ENCODE assay signal across 23 mouse cellular contexts in genomic region chr16:94055176-94055575, GRCm38 (mm10). TPM values are rescaled to one million over a fixed set of nuclear protein-coding genes. Genes with fewer than 3 reads are reported as not detected.
DNase-seq lines count a peak whose midpoint lies in the region; ATAC-seq and TF ChIP-seq lines count a peak whose summit lies in the region.
"Had no signal": no experiment of that assay in that cellular context is flagged by ENCODE, and none has a peak within 500 bp of the region (broad histone marks: within the 10 kb centered on the region; RNA-seq: fewer than 3 reads in every experiment).

No protein-coding gene starts in this region.

- H3K4me3 ChIP-seq in intestine, embryonic 15.5 days (replicated peaks), result no peak overlapping the region
- H3K4me3 ChIP-seq in intestine, postnatal 0 days (ENCODE audit: low read depth, low read length), result no peak overlapping the region
- H3K4me3 ChIP-seq in E14TG2a.4 (replicated peaks; ENCODE audit: low read length), result peak overlapping the region; percentile 26; the same call in 1 of the 2 replicates
- no peak overlapping the region for H3K4me3 ChIP-seq in limb, embryonic 14.5 days (replicated peaks; ENCODE audit: low read length)
- H3K4me3 ChIP-seq: forebrain, embryonic 15.5 days; heart, embryonic 13.5 days had no signal

- H3K36me3 ChIP-seq in intestine, embryonic 15.5 days, result no peaks in the 10 kb centered on the region
- H3K36me3 ChIP-seq in intestine, postnatal 0 days (ENCODE audit: control insufficient read depth, insufficient read depth), result no peaks in the 10 kb centered on the region
- H3K36me3 ChIP-seq in E14TG2a.4 (ENCODE audit: insufficient read depth, low read length), result no peaks in the 10 kb centered on the region
- H3K36me3 ChIP-seq in limb, embryonic 14.5 days (ENCODE audit: control insufficient read depth, insufficient read depth, low read length), result no peaks in the 10 kb centered on the region
- H3K36me3 ChIP-seq: forebrain, embryonic 15.5 days; heart, embryonic 13.5 days had no signal

- peak; percentile 75 for DNase-seq in Muller cell, postnatal 12 days (ENCODE audit: inconsistent ontology term)
- DNase-seq in limb, embryonic 14.5 days (ENCODE audit: low spot score), result no peak
- DNase-seq in spleen, postnatal 10 days (ENCODE audit: low spot score in 2 of 2), result no peak
- no peak for DNase-seq in kidney, postnatal 36 days
- DNase-seq: adrenal gland, postnatal 14 days; cerebellum, adult 11 months; cerebellum, adult 9-10 months; cerebellum, postnatal 25 days; gastrocnemius, postnatal 36 days; heart, adult 11 months; heart, postnatal 36 days had no signal

- H3K9ac ChIP-seq in intestine, embryonic 15.5 days, result no peak overlapping the region
- H3K9ac ChIP-seq in intestine, postnatal 0 days (ENCODE audit: low read depth, low read length), result no peak overlapping the region
- H3K9ac ChIP-seq in limb, embryonic 14.5 days (ENCODE audit: low read depth, low read length, severe bottlenecking), result no peak overlapping the region
- H3K9ac ChIP-seq: forebrain, embryonic 15.5 days; heart, embryonic 13.5 days had no signal

- no peaks in the 10 kb centered on the region for H3K9me3 ChIP-seq in intestine, embryonic 15.5 days
- H3K9me3 ChIP-seq in intestine, postnatal 0 days (ENCODE audit: control insufficient read depth), result no peaks in the 10 kb centered on the region
- no peaks in the 10 kb centered on the region for H3K9me3 ChIP-seq in E14TG2a.4 (ENCODE audit: low read length)
- no peaks in the 10 kb centered on the region for H3K9me3 ChIP-seq in limb, embryonic 14.5 days (ENCODE audit: control insufficient read depth, low read length)
- H3K9me3 ChIP-seq: forebrain, embryonic 15.5 days; heart, embryonic 13.5 days had no signal

- H3K4me1 ChIP-seq in intestine, embryonic 15.5 days (replicated peaks), result no peaks in the 10 kb centered on the region
- no peaks in the 10 kb centered on the region for H3K4me1 ChIP-seq in intestine, postnatal 0 days (replicated peaks; ENCODE audit: control insufficient read depth, insufficient read depth, low read length)
- H3K4me1 ChIP-seq in E14TG2a.4 (replicated peaks; ENCODE audit: low read depth, low read length), result peaks cover 20% of the 10 kb centered on the region
- 0 out of 2 replicates have a peak, but pooled peaks cover 3% of the 10 kb centered on the region for H3K4me1 ChIP-seq in limb, embryonic 14.5 days (ENCODE audit: control insufficient read depth, insufficient read depth, low read length)
- H3K4me1 ChIP-seq: forebrain, embryonic 15.5 days had no signal

- TF ChIP-seq CTCF in intestine, postnatal 0 days (IDR thresholded peaks at IDR 0.05; ENCODE audit: low read depth), result no peak
- no peak for TF ChIP-seq CTCF in E14TG2a.4 (conservative IDR thresholded peaks at IDR 0.05; ENCODE audit: low read length)

- 82% methylated on average over 12 of the region's 12 CpGs for WGBS in intestine, embryonic 15.5 days
- 81% methylated on average over 12 of the region's 12 CpGs for WGBS in intestine, postnatal 0 days
- WGBS in limb, embryonic 14.5 days, result 75% methylated on average over 12 of the region's 12 CpGs

- H3K27me3 ChIP-seq in intestine, embryonic 15.5 days (replicated peaks), result no peaks in the 10 kb centered on the region
- no peaks in the 10 kb centered on the region for H3K27me3 ChIP-seq in intestine, postnatal 0 days (replicated peaks; ENCODE audit: control insufficient read depth, insufficient read depth, low read length)
- H3K27me3 ChIP-seq in E14TG2a.4 (ENCODE audit: insufficient read depth, low read length), result no peaks in the 10 kb centered on the region
- H3K27me3 ChIP-seq in limb, embryonic 14.5 days (ENCODE audit: control insufficient read depth, insufficient read depth, low read length), result no peaks in the 10 kb centered on the region
- H3K27me3 ChIP-seq: CH12.LX; forebrain, embryonic 15.5 days; heart, embryonic 13.5 days had no signal

- H3K4me2 ChIP-seq in intestine, embryonic 15.5 days (replicated peaks), result no peak overlapping the region
- H3K4me2 ChIP-seq in intestine, postnatal 0 days (replicated peaks; ENCODE audit: low read depth), result no peak overlapping the region
- H3K4me2 ChIP-seq in limb, embryonic 14.5 days (replicated peaks; ENCODE audit: low read depth, low read length, severe bottlenecking), result no peak overlapping the region
- H3K4me2 ChIP-seq: forebrain, embryonic 15.5 days; heart, embryonic 13.5 days had no signal

- H3K27ac ChIP-seq in intestine, embryonic 15.5 days, result no peak overlapping the region
- no peak overlapping the region for H3K27ac ChIP-seq in intestine, postnatal 0 days (ENCODE audit: low read depth, low read length)
- H3K27ac ChIP-seq in limb, embryonic 14.5 days (replicated peaks; ENCODE audit: low read depth, low read length), result no peak overlapping the region
- H3K27ac ChIP-seq: forebrain, embryonic 15.5 days; heart, embryonic 13.5 days had no signal

- 0 out of 2 replicates have a peak, but pooled peaks have one; percentile 20 for ATAC-seq in intestine, embryonic 15.5 days
- ATAC-seq in intestine, postnatal 0 days, result no peak
- peak; percentile 47; the same call in 1 of the 2 replicates for ATAC-seq in limb, embryonic 14.5 days (ENCODE audit: low FRiP score, low read depth)
- ATAC-seq: forebrain, embryonic 15.5 days; hindbrain, embryonic 16.5 days had no signal

- TF ChIP-seq POLR2A in limb, embryonic 14.5 days (IDR thresholded peaks at IDR 0.05; ENCODE audit: borderline replicate concordance, extremely low read depth, insufficient read depth, insufficient read length), result no peak

RNA-seq across cellular contexts. Expression of gene Sim2, which starts 29.6 kb away (rescaled TPM):
- not detected in 2 replicates for polyA plus RNA-seq in intestine, embryonic 15.5 days (2015; fragmentation: Nextera tagmentation; extraction: Ambion mirVana)
- polyA plus RNA-seq in intestine, postnatal 0 days (2015; fragmentation: Nextera tagmentation; extraction: Ambion mirVana), result not detected in 2 replicates
- 5.9 and 7.0 TPM in 2 replicates for polyA plus RNA-seq in limb, embryonic 14.5 days (2012; rRNA removed)
- polyA plus RNA-seq in limb, embryonic 14.5 days (2014; fragmentation: Nextera tagmentation; extraction: Ambion mirVana), result 0.97 and 1.4 TPM in 2 replicates
- polyA plus RNA-seq: cortical plate, adult 2 months; heart, postnatal 0 days; hindbrain, embryonic 16.5 days; intestine, embryonic 14.5 days had no signal

RNA-seq across cellular contexts. Expression of gene Cldn14, which starts 46.5 kb away (rescaled TPM):
- polyA plus RNA-seq in intestine, embryonic 15.5 days (2015; fragmentation: Nextera tagmentation; extraction: Ambion mirVana), result 0.74 and 0.96 TPM in 2 replicates
- 2.3 and 2.4 TPM in 2 replicates for polyA plus RNA-seq in intestine, postnatal 0 days (2015; fragmentation: Nextera tagmentation; extraction: Ambion mirVana)
- polyA plus RNA-seq in limb, embryonic 14.5 days (2012; rRNA removed), result not detected in 2 replicates
- not detected in 2 replicates for polyA plus RNA-seq in limb, embryonic 14.5 days (2014; fragmentation: Nextera tagmentation; extraction: Ambion mirVana)
- polyA plus RNA-seq: forebrain, embryonic 11.5 days; forebrain, embryonic 15.5 days; heart, embryonic 13.5 days; heart, postnatal 0 days; hindbrain, embryonic 11.5 days; hindbrain, embryonic 16.5 days had no signal
